Mouse (Mus musculus) midbrain, embryonic 16.5 days (tissue): ENCODE measurements around the gene Kifc3. TPM values are rescaled to one million over a fixed set of nuclear protein-coding genes. Genes with fewer than 3 reads are reported as not detected.

Source experiments
- ATAC-seq: fragments of 200-750 bp; cut with Nextera tagmentation; 2 replicates; pipeline ENCODE4 v1.8.0; 2017; ENCODE audit warnings: moderate TSS enrichment
- H3K27ac ChIP-seq: fragments of 300-500 bp; sonication (generic); 2 replicates; pipeline ENCODE4 v1.5.1; 2014; ENCODE audit warnings: mild to moderate bottlenecking, low read length, mixed read lengths
- H3K27me3 ChIP-seq: fragments of 300-500 bp; sonication (generic); 2 replicates; pipeline ENCODE4 v1.6.1; 2014; ENCODE audit warnings: low read depth, low read length, mixed read lengths; ENCODE audit not compliant: control insufficient read depth, insufficient read depth
- H3K36me3 ChIP-seq: fragments of 300-500 bp; sonication (generic); 2 replicates; pipeline ENCODE4 v1.6.1; 2014; ENCODE audit warnings: mild to moderate bottlenecking, low read length, moderate library complexity, mixed read lengths; ENCODE audit not compliant: control insufficient read depth, insufficient read depth
- H3K4me1 ChIP-seq: fragments of 300-500 bp; sonication (generic); 2 replicates; pipeline ENCODE4 v1.6.1; 2014; ENCODE audit warnings: mild to moderate bottlenecking, low read length, mixed read lengths; ENCODE audit not compliant: control insufficient read depth, insufficient read depth
- H3K4me2 ChIP-seq: fragments of 300-500 bp; sonication (generic); 2 replicates; pipeline ENCODE4 v1.6.1; 2014; ENCODE audit warnings: mild to moderate bottlenecking, low read length, mixed read lengths
- H3K4me3 ChIP-seq: fragments of 300-500 bp; sonication (generic); 2 replicates; pipeline ENCODE4 v1.5.1; 2014; ENCODE audit warnings: low read depth, mild to moderate bottlenecking, low read length, moderate library complexity, mixed read lengths
- H3K9ac ChIP-seq: fragments of 300-500 bp; sonication (generic); 2 replicates; pipeline ENCODE4 v1.6.1; 2014; ENCODE audit warnings: low read depth, low read length, mixed read lengths
- H3K9me3 ChIP-seq: fragments of 300-500 bp; sonication (generic); replicated peaks from 2 replicates; pipeline ENCODE4 v1.6.1; 2014; ENCODE audit warnings: mild to moderate bottlenecking, low read length, mixed read lengths; ENCODE audit not compliant: control insufficient read depth, poor library complexity, severe bottlenecking
- WGBS: fragments of 180-500 bp; shearing (Covaris S2); extraction: QIAGEN DNeasy Blood & Tissue Kit; methylation state at CpG from one replicate; pipeline ENCODE4 v1.1.7; 2014; 5-methylcytosine and 5-hydroxymethylcytosine counted together
- polyA plus RNA-seq: library from polyadenylated mRNA; unstranded; fragments of >200 nt; fragmentation: Nextera tagmentation; extraction: Ambion mirVana; gene quantifications from 2 replicates; pipeline ENCODE4 v1.2.1, GENCODE M21; 2015

Kifc3 gene
- polyA plus RNA-seq = 28.2 and 31.1 TPM in 2 replicates

DNA sequence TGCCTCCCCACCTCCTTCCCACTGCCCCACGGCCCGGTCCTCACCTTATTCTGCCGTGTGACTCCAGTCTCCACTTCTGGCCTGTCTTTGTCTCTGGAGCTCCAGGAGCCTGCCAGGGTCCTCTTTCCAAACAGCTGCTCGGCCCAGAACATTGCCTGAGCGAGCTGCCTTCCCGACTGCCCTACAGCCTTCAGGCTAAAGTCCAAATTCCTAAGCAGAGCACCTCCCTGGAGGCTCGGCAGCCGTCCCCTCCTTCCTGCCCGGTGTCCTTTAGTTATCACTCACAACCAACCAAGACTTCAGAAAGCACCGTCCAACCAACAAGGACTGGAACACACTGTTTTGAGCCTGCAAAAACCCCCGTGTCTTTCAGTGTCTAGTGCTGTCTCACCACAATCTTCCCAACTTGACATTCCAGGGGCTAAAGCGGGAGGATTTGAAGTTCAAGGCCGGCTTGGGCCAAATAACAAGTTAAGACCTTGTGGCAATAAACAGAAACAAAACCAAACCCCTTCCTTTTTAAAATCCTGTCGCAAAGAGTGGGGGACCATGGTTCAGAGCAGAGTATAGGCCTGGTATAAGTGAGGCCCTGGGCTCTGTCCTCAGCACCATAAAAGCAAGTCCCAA is at the start of gene Kifc3:
Kifc3 (minus strand) TSS at position 164 of the 627 bp plus-strand sequence.
- Histone ChIP-seq H3K36me3 (no peaks in the 10 kb centered on the region), H3K4me2 (no peak within 1 kb of the TSS), H3K9ac (no peak within 1 kb of the TSS), H3K27me3 (no peaks in the 10 kb centered on the region), H3K27ac (no peak within 1 kb of the TSS), H3K9me3 (no peaks in the 10 kb centered on the region), H3K4me3 (no peak within 1 kb of the TSS), H3K4me1 (0 out of 2 replicates have a peak, but pooled peaks cover 3% of the 10 kb centered on the region)
- WGBS = 69% methylated on average over 14 of the region's 14 CpGs
- no peak for ATAC-seq

DNA sequence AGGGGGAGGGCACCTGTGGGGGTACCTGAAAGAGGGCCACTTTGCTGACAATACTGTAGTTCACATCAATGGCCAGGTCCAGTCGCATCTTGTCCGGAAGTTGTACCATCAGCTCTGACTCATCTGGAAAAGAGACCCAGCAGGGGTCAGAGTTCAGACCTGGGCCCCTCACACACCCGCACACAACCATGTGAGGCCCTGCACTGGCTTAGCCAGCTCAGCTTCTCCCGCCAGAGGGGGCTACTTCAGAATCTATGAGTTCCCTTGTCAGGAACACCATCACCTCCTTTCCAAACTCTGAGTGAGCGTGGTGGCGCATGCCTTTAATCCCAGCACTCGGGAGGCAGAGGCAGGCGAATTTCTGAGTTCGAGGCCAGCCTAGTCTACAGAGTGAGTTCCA is 49.4 kb upstream of the Kifc3 start:
- Histone ChIP-seq H3K4me2 (no peak overlapping the region), H3K36me3 (no peaks in the 10 kb centered on the region), H3K9me3 (no peaks in the 10 kb centered on the region), H3K4me1 (no peaks in the 10 kb centered on the region), H3K27me3 (no peaks in the 10 kb centered on the region), H3K4me3 (no peak overlapping the region), H3K27ac (no peak overlapping the region), H3K9ac (no peak overlapping the region)
- no peak for ATAC-seq
- 72% methylated on average over 9 of the region's 9 CpGs for WGBS

DNA sequence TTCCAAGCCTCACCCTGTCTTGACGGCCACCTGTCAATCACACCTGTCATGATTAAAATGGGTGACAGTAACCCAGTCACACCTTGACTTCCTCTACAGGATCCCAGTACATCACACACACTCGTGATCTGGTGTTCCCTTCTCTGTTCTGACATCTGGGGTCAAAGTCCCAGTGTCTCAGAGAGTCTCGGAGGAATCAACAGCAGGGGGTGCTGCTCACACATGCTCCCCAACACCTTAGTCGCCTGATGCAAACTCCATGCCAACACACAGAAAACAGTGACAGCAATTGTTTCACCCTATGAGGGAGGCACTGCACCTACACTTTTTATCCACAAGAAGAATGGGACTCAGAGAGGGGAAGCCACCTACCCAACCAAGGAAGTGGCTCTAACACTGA is 47.2 kb upstream of the Kifc3 start:
- Histone ChIP-seq H3K9ac (no peak overlapping the region), H3K9me3 (no peaks in the 10 kb centered on the region), H3K36me3 (no peaks in the 10 kb centered on the region), H3K4me3 (no peak overlapping the region), H3K4me2 (no peak overlapping the region), H3K4me1 (peaks cover 7% of the 10 kb centered on the region; the same call in 1 of the 2 replicates), H3K27me3 (no peaks in the 10 kb centered on the region), H3K27ac (no peak overlapping the region)
- 52% methylated on average over 4 of the region's 4 CpGs for WGBS
- ATAC-seq = no peak

DNA sequence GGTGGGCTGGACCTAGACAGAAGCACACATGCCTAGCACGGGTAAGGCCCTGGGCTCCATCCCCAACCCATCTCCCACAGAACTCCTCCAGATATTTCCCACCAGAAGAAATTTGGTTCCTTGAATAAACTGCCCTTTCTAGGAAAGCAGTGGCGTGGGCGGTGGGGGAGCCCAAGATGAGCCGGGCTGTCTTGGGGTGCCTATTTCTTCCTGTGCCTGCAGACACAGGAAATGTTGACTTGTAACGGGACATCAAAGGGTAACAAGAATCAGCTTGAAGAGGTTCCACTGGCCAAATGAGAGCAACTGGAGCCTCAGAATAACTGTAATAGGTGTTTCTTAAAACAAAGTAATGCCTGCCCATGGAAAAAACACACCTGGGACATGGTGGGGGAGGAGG is 44.7 kb upstream of the Kifc3 start:
- 84% methylated on average over 5 of the region's 5 CpGs for WGBS
- H3K4me2 ChIP-seq = no peak overlapping the region
- no peak overlapping the region for H3K9ac ChIP-seq
- no peaks in the 10 kb centered on the region for H3K27me3 ChIP-seq
- ATAC-seq = no peak
- H3K36me3 ChIP-seq = no peaks in the 10 kb centered on the region
- no peaks in the 10 kb centered on the region for H3K9me3 ChIP-seq
- H3K4me3 ChIP-seq = no peak overlapping the region
- H3K27ac ChIP-seq = no peak overlapping the region
- peaks cover 27% of the 10 kb centered on the region for H3K4me1 ChIP-seq

- WGBS = 50% methylated on average over 5 of the region's 5 CpGs
- Histone ChIP-seq H3K36me3 (no peaks in the 10 kb centered on the region), H3K4me2 (no peak overlapping the region), H3K4me3 (no peak overlapping the region), H3K27ac (peak overlapping the region; percentile 72), H3K27me3 (no peaks in the 10 kb centered on the region), H3K9me3 (no peaks in the 10 kb centered on the region), H3K9ac (no peak overlapping the region), H3K4me1 (peaks cover 31% of the 10 kb centered on the region)
- ATAC-seq = no peak
Measured at GRCm38 (mm10) chr8:95245180-95245579, 42.6 kb upstream of the Kifc3 start.

DNA sequence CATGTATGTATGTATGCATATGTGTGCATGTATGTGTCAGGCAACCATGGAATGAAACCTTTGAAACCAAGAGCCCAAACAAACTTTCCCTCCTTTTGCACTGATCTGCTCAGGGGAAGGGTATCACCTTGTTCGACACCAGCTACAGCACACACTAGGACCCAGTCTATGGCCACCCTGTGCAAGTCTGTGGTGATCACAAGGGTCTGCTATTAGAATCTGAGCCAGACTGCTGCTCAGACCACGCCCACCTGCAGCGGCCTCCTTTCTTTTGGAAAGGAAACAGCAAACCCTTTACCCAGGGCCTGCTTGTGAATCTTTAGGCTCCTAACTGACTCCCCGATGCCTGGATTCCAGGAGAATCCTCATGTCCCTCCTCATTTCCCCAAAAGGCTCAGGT is 41.2 kb upstream of the Kifc3 start:
- no peaks in the 10 kb centered on the region for H3K36me3 ChIP-seq
- H3K4me3 ChIP-seq = no peak overlapping the region
- no peaks in the 10 kb centered on the region for H3K9me3 ChIP-seq
- ATAC-seq = peak; percentile 26; the same call in 1 of the 2 replicates
- no peak overlapping the region for H3K4me2 ChIP-seq
- no peaks in the 10 kb centered on the region for H3K27me3 ChIP-seq
- 57% methylated on average over 4 of the region's 4 CpGs for WGBS
- H3K27ac ChIP-seq = peak overlapping the region; percentile 89
- H3K4me1 ChIP-seq = peaks cover 31% of the 10 kb centered on the region
- H3K9ac ChIP-seq = no peak overlapping the region; the same call in 1 of the 2 replicates

DNA sequence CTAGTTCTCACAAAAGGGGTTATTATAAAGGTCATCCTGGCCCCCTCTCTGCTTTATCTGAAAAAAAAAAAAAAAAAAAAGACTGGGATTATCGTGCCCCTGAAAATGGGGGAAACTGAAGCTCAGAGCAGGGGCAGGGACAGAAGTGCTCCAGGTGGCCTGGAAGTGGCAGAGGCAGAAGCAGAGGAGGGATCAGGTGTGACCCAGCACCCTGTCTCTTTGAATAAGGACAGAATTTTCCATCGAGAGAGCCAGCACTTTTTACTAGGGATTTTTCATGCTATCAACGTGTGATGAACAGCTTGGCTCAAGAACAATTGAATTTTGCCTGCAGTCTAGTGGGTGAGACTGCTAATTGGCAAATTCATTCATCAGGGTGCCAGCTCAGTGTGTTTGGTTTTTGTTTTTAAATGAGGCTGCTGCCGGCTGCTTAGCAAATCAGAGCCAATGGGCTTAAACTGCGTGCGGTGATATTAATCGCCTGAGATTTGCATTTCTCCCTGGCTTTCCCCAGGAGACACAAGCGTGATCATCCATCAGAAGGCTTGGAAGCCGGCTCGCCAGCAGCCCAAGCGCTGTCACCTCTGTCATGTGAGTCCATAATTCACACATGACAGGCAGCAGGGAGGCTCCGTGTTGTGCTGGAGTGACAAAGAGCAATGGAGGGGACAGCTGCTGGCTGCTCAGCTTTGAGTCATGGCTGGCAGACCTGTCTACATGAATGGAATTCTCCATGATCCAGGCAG is 40.4 kb upstream of the Kifc3 start:
- no peak overlapping the region for H3K4me3 ChIP-seq
- WGBS = 9% methylated on average over 12 of the region's 12 CpGs
- ATAC-seq = peak; percentile 85
- H3K9me3 ChIP-seq = no peaks in the 10 kb centered on the region
- H3K27me3 ChIP-seq = no peaks in the 10 kb centered on the region
- H3K4me1 ChIP-seq = peaks cover 31% of the 10 kb centered on the region
- peak overlapping the region; percentile 39 for H3K4me2 ChIP-seq
- no peaks in the 10 kb centered on the region for H3K36me3 ChIP-seq
- peak overlapping the region; percentile 21; the same call in 1 of the 2 replicates for H3K9ac ChIP-seq
- peak overlapping the region; percentile 89 for H3K27ac ChIP-seq

DNA sequence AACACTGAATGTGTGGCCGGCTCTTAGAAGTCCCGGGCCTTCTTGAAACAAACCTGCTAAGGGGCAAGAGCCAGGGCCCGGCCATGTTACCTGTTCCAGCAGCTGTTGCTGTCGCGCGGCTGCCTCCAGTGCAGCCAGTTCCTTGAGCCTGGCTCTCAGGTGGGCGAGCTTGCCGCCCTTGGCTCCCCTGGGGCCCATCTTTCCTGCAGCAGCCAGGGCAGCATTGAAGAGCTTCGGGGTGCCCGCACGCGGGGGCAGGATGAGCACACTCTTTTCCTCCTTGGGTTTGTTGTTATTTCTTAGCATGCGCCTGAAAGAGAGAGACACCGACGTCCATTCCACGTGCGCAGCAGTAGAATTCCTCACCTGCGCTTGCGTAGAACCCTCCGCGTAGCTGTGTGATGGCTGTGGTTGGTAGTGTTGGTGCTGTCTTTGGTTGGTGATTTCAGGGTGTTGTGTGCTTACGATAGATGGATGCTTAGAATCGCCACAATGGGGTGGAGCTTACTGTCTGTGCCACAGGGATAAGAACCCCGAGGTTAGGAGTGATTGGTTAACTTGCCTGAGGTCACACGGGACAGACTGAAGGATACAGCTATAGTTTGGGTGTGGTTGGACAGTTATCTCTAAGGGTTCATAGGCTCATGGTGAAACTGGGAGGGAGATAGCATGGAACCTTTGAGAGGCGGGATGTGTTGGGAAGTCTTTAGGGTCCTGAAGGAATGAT is 39.6 kb upstream of the Kifc3 start:
- H3K4me3 ChIP-seq = no peak overlapping the region
- ATAC-seq = peak; percentile 16; the same call in 1 of the 2 replicates
- no peaks in the 10 kb centered on the region for H3K9me3 ChIP-seq
- H3K4me2 ChIP-seq = no peak overlapping the region
- WGBS = 86% methylated on average over 26 of the region's 26 CpGs
- H3K27ac ChIP-seq = peak overlapping the region; percentile 89
- H3K27me3 ChIP-seq = no peaks in the 10 kb centered on the region
- H3K36me3 ChIP-seq = no peaks in the 10 kb centered on the region
- H3K9ac ChIP-seq = no peak overlapping the region; the same call in 1 of the 2 replicates
- H3K4me1 ChIP-seq = peaks cover 31% of the 10 kb centered on the region
